Mouse (Mus musculus): ENCODE measurements around the gene Muc2.
"Not testable (repeated sequence)": the region's sequence is repeated elsewhere in the genome, so short reads cannot be mapped to it uniquely, and the experiment has no call there.

Gene Muc2

GRCm38 (mm10) chr7:141690040-141690439, at the start of gene Muc2:
Gene Muc2, plus strand, starts transcription at chr7:141690340.
- DNase-seq (ENCODE audit: low read depth, low spot score) = no peak

DNA sequence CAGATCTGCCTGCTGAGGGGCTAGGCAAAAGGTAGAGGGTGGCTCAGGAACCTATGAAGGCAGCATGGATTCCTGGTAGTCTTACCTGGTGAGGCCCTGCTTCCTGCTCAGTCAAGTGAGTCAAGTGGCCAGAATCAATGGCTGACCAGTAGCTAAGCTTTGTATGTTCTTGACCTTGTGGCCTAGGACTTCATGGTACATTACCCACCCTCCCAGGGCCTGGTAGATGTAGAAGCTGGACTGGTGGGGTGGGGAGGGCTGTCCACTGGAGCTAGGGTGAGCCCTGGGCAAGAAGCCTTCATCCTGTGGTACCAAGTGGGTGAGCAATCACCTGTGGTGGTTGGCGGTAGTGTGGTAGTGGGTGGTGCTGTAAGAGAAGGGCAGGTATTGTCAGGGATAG, 47.8 kb upstream of the Muc2 start:
- DNase-seq (ENCODE audit: low read depth, low spot score) = no peak

DNA sequence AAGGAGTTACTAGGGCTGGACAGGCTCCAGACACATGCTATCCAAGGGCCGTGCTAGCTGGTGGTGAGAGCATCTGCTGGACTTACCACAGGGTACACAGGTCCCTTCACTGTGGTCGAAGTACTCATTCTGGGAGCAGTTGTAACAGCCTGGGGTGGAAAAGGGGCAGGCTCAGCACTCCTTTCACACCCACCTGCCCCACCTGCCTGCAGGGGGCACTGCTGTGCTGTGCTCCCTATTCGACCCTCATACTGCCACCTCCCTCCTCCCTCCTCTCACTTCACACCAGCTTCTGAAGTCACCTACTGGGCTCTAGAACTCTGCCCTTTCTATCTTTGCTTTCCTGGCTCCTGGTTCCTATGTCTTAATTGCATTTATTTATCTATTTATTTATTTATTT, 47.0 kb upstream of the Muc2 start:
- no peak for DNase-seq (ENCODE audit: low read depth, low spot score)

DNA sequence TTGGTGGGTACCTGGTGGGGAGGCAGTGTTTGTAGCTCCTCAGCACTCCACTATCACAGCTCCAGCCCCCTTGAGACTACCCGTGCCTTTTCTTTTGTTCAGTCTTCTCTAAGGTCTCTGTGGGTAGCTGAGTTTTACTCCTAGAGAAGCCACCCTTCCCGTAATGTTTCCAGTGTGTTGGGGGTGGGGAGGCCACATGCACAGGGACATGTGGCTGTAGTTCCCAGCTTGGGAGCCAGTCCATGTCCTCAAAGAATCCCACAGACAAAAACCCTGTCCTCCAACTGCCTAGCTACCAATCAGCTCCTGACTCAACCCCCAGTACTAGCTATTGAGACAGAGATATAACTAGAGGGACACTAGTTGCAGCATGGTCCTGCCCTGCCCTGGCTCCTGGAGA, 43.1 kb upstream of the Muc2 start:
- no peak for DNase-seq (ENCODE audit: low read depth, low spot score)

- no peak for DNase-seq (ENCODE audit: low read depth, low spot score)
Observed at GRCm38 (mm10) chr7:141647815-141648214, 42.3 kb upstream of the Muc2 start.

GRCm38 (mm10) chr7:141652191-141652590, 37.9 kb upstream of the Muc2 start:
- no peak for DNase-seq (ENCODE audit: low read depth, low spot score)

DNA sequence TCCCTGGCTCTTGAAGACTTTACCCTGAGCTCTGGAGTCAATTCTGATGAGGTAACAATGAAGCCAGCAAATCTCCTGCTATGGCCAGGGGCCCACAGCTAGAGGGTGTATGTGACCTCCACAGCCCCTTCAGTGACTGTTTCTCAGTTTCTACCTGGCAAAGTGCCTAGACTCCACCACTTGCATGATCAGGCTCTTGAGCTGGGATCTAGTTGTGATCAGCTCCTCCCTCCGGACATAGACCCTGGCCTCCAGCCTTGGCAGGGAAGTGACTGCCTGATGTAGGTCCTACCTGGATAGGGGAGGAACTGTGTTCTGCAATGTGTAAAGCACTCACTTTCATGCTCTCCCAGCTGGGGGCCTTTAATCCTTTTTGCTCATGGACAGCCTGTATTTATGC, 29.8 kb upstream of the Muc2 start:
- DNase-seq (ENCODE audit: low read depth, low spot score) = no peak

DNA sequence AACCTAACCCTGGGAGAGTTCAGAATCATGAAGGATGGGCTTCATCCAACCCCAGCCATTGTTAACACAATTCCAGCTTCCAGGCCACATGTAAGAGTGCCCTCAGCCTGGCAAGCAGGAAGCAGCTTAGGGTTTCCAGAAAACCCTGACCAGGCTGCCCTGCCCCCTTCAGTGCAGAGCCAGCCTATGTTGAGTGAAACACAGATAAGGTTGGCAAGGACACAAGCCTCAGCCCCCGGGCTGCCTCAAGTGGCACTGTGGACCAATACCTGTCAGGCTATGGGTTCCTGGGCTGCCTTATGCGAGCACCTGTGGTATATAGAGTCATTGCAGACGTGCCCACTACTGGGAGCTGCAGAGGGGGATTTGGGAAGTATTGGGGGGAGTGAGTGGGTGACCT, 28.7 kb upstream of the Muc2 start:
- DNase-seq (ENCODE audit: low read depth, low spot score) = no peak

GRCm38 (mm10) chr7:141662223-141662622, 27.9 kb upstream of the Muc2 start:
- no peak for DNase-seq (ENCODE audit: low read depth, low spot score)

DNA sequence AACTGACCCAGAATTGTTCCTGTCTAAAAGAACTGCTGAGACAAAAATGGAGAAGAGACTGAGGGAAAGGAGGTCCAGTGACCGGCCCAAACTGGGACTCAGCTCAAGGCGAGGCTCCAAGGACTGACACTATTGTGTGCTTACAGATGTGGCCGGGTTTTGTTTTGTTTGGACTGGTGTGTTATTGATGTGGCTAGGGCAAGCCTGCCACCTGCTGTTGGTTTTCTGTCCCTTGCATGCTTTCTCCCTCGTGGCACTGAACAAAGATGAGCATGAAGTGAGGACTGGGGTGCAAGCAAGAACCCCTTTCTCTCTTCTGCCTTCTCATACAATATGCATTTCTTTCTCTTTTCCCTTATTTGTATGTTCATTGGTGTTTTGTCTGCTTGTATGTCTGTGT, 23.9 kb upstream of the Muc2 start:
- peak; percentile 40 for DNase-seq (ENCODE audit: low read depth, low spot score)

GRCm38 (mm10) chr7:141669097-141669496, 21.0 kb upstream of the Muc2 start:
- DNase-seq (ENCODE audit: low read depth, low spot score) = not testable (repeated sequence)

DNA sequence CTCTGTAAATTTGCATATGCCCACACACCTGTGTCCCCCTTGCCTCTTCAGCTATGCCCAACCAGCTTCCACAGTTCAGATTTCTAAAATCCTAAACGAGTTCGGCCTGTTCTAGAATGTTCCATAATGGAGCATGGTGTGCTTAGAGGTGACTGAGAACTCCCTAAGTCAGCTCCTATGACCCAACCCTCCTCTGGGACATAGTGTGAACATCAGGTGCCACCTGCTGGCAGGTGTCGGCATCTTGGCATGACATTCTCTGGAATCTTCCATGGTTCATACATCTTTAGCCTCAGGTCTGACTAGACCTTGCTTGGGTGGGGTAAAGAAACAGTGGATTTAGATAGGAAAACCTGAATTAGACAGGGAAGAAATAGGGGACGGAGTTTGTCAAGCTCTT, 19.1 kb upstream of the Muc2 start:
- DNase-seq (ENCODE audit: low read depth, low spot score) = no peak

DNA sequence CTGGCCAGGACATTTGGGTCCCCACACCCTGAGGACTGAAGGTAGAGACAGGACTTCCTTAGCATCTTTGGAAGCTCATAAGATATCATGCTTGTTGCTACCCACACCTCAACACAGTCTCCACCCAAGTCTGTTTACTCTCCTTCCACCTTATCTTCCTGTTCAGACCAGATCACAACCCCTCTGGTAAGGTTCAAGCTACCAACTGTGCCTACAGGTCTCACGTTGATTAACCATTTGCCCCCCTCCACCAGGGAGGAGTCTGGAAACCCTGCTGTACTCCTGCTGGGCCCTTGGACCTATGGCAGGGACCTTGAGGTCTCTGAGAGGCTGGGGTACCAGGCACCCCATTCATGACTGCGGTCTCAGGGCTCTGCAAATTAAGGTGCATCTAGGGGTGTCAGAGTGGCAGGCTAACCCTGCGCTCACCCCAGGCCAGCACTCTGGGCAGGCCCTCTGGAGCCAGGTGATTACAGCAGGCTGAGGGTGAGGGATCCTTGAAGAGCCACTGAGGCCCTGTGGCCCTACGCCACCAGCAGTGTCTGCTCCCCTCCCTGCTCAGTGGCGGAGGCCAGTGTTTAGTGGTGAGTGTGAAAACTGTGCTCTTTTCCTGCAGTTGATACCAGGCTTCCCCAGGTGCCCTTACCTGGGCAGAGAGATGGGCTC, 18.4 kb upstream of the Muc2 start:
- no peak for DNase-seq (ENCODE audit: low read depth, low spot score)

- DNase-seq (ENCODE audit: low read depth, low spot score) = no peak
Observed at GRCm38 (mm10) chr7:141678922-141679321, 11.2 kb upstream of the Muc2 start.

DNA sequence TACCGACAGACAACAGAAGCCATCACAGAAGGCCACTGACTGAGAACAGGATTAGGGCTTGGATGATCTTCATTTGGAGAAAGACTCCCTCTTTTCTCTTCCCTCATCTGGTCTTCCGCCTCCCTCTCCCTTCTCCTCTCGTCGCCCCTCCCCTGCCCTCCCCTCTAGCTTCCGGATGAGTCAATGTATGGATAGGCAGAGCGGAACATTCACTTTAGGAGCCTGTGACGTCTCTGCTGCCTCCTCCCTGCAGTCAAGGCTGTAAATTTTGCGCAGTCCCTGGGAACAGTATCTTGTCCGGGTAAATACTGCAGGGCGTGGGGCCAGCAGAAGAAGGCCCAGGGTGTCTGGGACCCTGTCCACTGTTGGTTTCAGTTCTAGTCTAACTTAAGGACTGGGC, 2.8 kb upstream of the Muc2 start:
- no peak for DNase-seq (ENCODE audit: low read depth, low spot score)

GRCm38 (mm10) chr7:141693591-141694273, 3.6 kb downstream of the Muc2 start:
- DNase-seq (ENCODE audit: low read depth, low spot score) = peak; percentile 22

DNA sequence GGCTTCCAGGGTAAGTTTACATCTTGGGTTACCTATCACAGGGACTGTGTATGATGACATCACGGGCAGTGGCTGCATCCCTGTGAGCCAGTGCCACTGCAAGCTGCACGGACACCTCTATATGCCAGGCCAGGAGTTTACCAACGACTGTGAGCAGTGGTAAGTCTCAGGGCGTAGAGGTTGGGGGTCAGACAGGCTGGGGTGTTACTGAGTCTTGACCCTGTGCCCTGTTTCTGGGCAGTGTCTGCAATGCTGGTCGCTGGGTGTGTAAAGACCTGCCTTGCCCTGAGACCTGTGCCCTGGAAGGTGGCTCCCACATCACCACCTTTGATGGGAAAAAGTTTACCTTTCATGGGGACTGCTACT, 4.1 kb downstream of the Muc2 start:
- no peak for DNase-seq (ENCODE audit: low read depth, low spot score)

GRCm38 (mm10) chr7:141696538-141696937, 6.4 kb downstream of the Muc2 start:
- DNase-seq (ENCODE audit: low read depth, low spot score) = no peak

DNA sequence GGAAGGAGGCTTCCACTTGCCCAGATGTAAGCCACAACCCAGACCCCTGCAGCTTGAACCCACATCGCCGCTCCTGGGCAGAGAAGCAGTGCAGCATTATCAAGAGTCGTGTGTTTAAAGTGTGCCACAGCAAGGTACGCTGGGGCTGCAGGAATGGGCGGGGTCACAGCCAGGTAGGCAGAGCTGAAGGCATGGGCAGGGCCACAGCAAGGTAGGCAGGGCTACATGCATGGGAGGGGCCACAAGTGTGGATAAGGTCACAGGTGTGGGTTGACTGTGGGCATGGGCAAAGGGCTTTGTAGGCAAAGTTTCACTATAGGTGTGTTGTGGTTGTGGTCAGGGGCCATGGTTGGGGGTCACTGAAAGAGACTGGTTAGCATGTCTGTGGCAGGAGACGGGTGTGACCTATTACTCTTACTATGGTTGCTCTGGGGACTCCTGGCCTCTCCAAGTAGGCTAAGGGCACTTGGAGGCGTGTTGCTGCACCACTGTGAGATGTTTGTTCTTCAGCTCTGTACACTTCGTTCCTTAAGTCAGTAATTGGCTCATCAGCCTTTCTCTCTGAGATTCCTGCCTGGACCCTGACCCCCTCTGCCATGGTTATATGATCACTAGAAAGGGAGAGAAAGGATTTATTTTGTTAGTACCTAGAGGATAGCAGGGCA, 9.5 kb downstream of the Muc2 start:
- DNase-seq (ENCODE audit: low read depth, low spot score) = no peak

- no peak for DNase-seq (ENCODE audit: low read depth, low spot score)
Observed at GRCm38 (mm10) chr7:141747451-141748100, 57.4 kb downstream of the Muc2 start.

GRCm38 (mm10) chr7:141752513-141752912, 62.4 kb downstream of the Muc2 start:
- no peak for DNase-seq (ENCODE audit: low read depth, low spot score)

DNA sequence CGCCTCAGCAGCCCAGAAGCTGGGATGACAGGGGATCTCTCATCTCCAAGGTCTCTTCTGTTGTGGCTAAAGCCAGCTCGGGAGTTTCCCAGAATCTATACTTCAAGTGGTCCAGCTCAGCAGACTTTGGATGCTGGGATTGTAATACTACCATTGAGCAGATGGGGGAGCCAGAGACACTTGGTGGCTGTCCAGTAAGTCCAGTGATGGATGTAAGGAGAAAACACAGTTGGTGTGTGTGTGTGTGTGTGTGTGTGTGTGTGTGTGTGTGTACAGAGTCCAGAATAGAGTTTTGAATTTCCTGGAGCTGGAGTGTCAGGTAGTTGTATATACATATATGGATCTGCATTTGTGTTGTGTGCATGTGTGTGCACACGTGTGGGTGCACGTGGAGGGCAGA, 65.7 kb downstream of the Muc2 start:
- peak; percentile 28 for DNase-seq (ENCODE audit: low read depth, low spot score)

GRCm38 (mm10) chr7:141758291-141758690, 68.2 kb downstream of the Muc2 start:
- DNase-seq (ENCODE audit: low read depth, low spot score) = no peak

All from WW6 (cell line).